Mouse (Mus musculus): Measurements from ENCODE around the gene Tnrc6b. TPM values are rescaled to one million over a fixed set of nuclear protein-coding genes. Genes with fewer than 3 reads are reported as not detected.

Gene Tnrc6b
- polyA plus RNA-seq, 1 experiment: 47.5 TPM

GRCm38 (mm10) chr15:80739972-80740371 lies 28.9 kb downstream of the Tnrc6b start:
- Histone ChIP-seq H3K4me1 (ENCODE audit: control insufficient read depth, insufficient read depth, low read length) (peaks cover 3% of the 10 kb centered on the region; the same call in 1 of the 2 replicates), H3K4me3 (ENCODE audit: insufficient read depth, low read depth, low read length) (no peak overlapping the region), H3K27ac (ENCODE audit: insufficient read depth, low read depth, low read length) (no peak overlapping the region)
- no peak for TF ChIP-seq CTCF (IDR thresholded peaks at IDR 0.05; ENCODE audit: insufficient read depth, low read depth, low read length)
- no peak for TF ChIP-seq POLR2A (IDR thresholded peaks at IDR 0.05; ENCODE audit: insufficient read depth, low read depth, low read length)
- 100% methylated on average over 1 of the region's 1 CpGs for WGBS

GRCm38 (mm10) chr15:80741836-80742235 lies 30.7 kb downstream of the Tnrc6b start:
- no peak overlapping the region for H3K4me3 ChIP-seq (ENCODE audit: insufficient read depth, low read depth, low read length)
- no peak overlapping the region for H3K27ac ChIP-seq (ENCODE audit: insufficient read depth, low read depth, low read length)
- H3K4me1 ChIP-seq (ENCODE audit: control insufficient read depth, insufficient read depth, low read length): peaks cover 3% of the 10 kb centered on the region; the same call in 1 of the 2 replicates
- TF ChIP-seq POLR2A (IDR thresholded peaks at IDR 0.05; ENCODE audit: insufficient read depth, low read depth, low read length) (no peak), CTCF (IDR thresholded peaks at IDR 0.05; ENCODE audit: insufficient read depth, low read depth, low read length) (no peak)
- WGBS: 63% methylated on average over 1 of the region's 1 CpGs

GRCm38 (mm10) chr15:80742991-80743474 lies 31.9 kb downstream of the Tnrc6b start:
- Histone ChIP-seq H3K27ac (ENCODE audit: insufficient read depth, low read depth, low read length) (no peak overlapping the region), H3K4me1 (ENCODE audit: control insufficient read depth, insufficient read depth, low read length) (peaks cover 3% of the 10 kb centered on the region; the same call in 1 of the 2 replicates), H3K4me3 (ENCODE audit: insufficient read depth, low read depth, low read length) (no peak overlapping the region)
- TF ChIP-seq POLR2A (IDR thresholded peaks at IDR 0.05; ENCODE audit: insufficient read depth, low read depth, low read length) (no peak), CTCF (IDR thresholded peaks at IDR 0.05; ENCODE audit: insufficient read depth, low read depth, low read length) (no peak)
- WGBS: 96% methylated on average over 3 of the region's 3 CpGs

- no peak overlapping the region for H3K4me3 ChIP-seq (ENCODE audit: insufficient read depth, low read depth, low read length)
- WGBS: 86% methylated on average over 7 of the region's 7 CpGs
- TF ChIP-seq POLR2A (IDR thresholded peaks at IDR 0.05; ENCODE audit: insufficient read depth, low read depth, low read length) (no peak), CTCF (IDR thresholded peaks at IDR 0.05; ENCODE audit: insufficient read depth, low read depth, low read length) (no peak)
- peaks cover 3% of the 10 kb centered on the region; the same call in 1 of the 2 replicates for H3K4me1 ChIP-seq (ENCODE audit: control insufficient read depth, insufficient read depth, low read length)
- no peak overlapping the region for H3K27ac ChIP-seq (ENCODE audit: insufficient read depth, low read depth, low read length)
Measured at GRCm38 (mm10) chr15:80743606-80744005, 32.5 kb downstream of the Tnrc6b start.

GRCm38 (mm10) chr15:80744667-80745422 lies 33.7 kb downstream of the Tnrc6b start:
- Histone ChIP-seq H3K4me3 (ENCODE audit: insufficient read depth, low read depth, low read length) (no peak overlapping the region), H3K4me1 (ENCODE audit: control insufficient read depth, insufficient read depth, low read length) (peaks cover 3% of the 10 kb centered on the region; the same call in 1 of the 2 replicates), H3K27ac (ENCODE audit: insufficient read depth, low read depth, low read length) (no peak overlapping the region)
- TF ChIP-seq CTCF (IDR thresholded peaks at IDR 0.05; ENCODE audit: insufficient read depth, low read depth, low read length) (no peak), POLR2A (IDR thresholded peaks at IDR 0.05; ENCODE audit: insufficient read depth, low read depth, low read length) (no peak)
- WGBS: 91% methylated on average over 3 of the region's 3 CpGs

GRCm38 (mm10) chr15:80748979-80749378 lies 37.9 kb downstream of the Tnrc6b start:
- H3K4me3 ChIP-seq (ENCODE audit: insufficient read depth, low read depth, low read length): no peak overlapping the region
- no peak overlapping the region for H3K27ac ChIP-seq (ENCODE audit: insufficient read depth, low read depth, low read length)
- WGBS: 74% methylated on average over 5 of the region's 5 CpGs
- no peaks in the 10 kb centered on the region; the same call in 1 of the 2 replicates for H3K4me1 ChIP-seq (ENCODE audit: control insufficient read depth, insufficient read depth, low read length)
- TF ChIP-seq POLR2A (IDR thresholded peaks at IDR 0.05; ENCODE audit: insufficient read depth, low read depth, low read length): no peak
- no peak for TF ChIP-seq CTCF (IDR thresholded peaks at IDR 0.05; ENCODE audit: insufficient read depth, low read depth, low read length)

- TF ChIP-seq POLR2A (IDR thresholded peaks at IDR 0.05; ENCODE audit: insufficient read depth, low read depth, low read length) (no peak), CTCF (IDR thresholded peaks at IDR 0.05; ENCODE audit: insufficient read depth, low read depth, low read length) (no peak)
- no peak overlapping the region for H3K27ac ChIP-seq (ENCODE audit: insufficient read depth, low read depth, low read length)
- H3K4me1 ChIP-seq (ENCODE audit: control insufficient read depth, insufficient read depth, low read length): no peaks in the 10 kb centered on the region; the same call in 1 of the 2 replicates
- no peak overlapping the region for H3K4me3 ChIP-seq (ENCODE audit: insufficient read depth, low read depth, low read length)
- WGBS: 60% methylated on average over 6 of the region's 6 CpGs
Measured at GRCm38 (mm10) chr15:80753351-80753750, 42.2 kb downstream of the Tnrc6b start.

GRCm38 (mm10) chr15:80754103-80754502 lies 43.0 kb downstream of the Tnrc6b start:
- WGBS: 97% methylated on average over 1 of the region's 1 CpGs
- TF ChIP-seq POLR2A (IDR thresholded peaks at IDR 0.05; ENCODE audit: insufficient read depth, low read depth, low read length) (no peak), CTCF (IDR thresholded peaks at IDR 0.05; ENCODE audit: insufficient read depth, low read depth, low read length) (no peak)
- H3K4me3 ChIP-seq (ENCODE audit: insufficient read depth, low read depth, low read length): no peak overlapping the region
- H3K4me1 ChIP-seq (ENCODE audit: control insufficient read depth, insufficient read depth, low read length): no peaks in the 10 kb centered on the region; the same call in 1 of the 2 replicates
- no peak overlapping the region for H3K27ac ChIP-seq (ENCODE audit: insufficient read depth, low read depth, low read length)

GRCm38 (mm10) chr15:80759451-80759850 lies 48.3 kb downstream of the Tnrc6b start:
- Histone ChIP-seq H3K27ac (ENCODE audit: insufficient read depth, low read depth, low read length) (no peak overlapping the region), H3K4me1 (ENCODE audit: control insufficient read depth, insufficient read depth, low read length) (0 out of 2 replicates have a peak, but pooled peaks cover 4% of the 10 kb centered on the region), H3K4me3 (ENCODE audit: insufficient read depth, low read depth, low read length) (no peak overlapping the region)
- TF ChIP-seq CTCF (IDR thresholded peaks at IDR 0.05; ENCODE audit: insufficient read depth, low read depth, low read length) (no peak), POLR2A (IDR thresholded peaks at IDR 0.05; ENCODE audit: insufficient read depth, low read depth, low read length) (no peak)
- WGBS: 92% methylated on average over 9 of the region's 9 CpGs
